Comparison of ENCODE assay signal across 9 mouse cellular contexts in the genomic region with DNA sequence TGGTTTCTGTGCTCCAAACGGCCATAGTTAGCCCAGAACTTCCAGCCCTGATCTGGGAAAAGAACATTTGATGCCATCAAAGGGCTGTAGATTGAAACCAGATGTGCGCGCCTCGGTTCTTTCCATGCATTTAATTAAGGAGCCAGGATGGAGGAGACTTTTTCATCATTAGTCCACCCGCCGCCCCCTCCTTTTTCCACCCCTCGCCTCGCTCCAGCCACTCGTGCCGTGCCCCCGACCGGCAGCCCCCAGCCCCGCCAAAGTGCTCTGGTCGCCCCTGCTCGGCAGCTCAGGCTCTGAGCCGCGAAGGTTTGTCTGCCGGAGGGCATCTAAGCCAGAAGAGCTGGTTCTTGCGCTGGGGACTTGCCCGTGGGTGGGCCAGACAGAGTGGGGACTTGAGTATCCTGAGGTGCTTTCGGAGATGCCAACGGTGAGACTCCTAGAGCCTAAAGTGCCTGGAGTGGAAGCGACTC. TPM values are rescaled to one million over a fixed set of nuclear protein-coding genes. Genes with fewer than 3 reads are reported as not detected.
DNase-seq lines count a peak whose midpoint lies in the region; ATAC-seq and TF ChIP-seq lines count a peak whose summit lies in the region.
"Had no signal": no experiment of that assay in that cellular context is flagged by ENCODE, and none has a peak within 500 bp of the region (broad histone marks: within the 10 kb centered on the region; RNA-seq: fewer than 3 reads in every experiment).

No protein-coding gene starts in this region.

- ATAC-seq in lung, embryonic 15.5 days (ENCODE audit: borderline replicate concordance, extremely low read depth, low FRiP score, low TSS enrichment) = no peak
- ATAC-seq in forebrain, embryonic 11.5 days (replicated peaks; ENCODE audit: low FRiP score) = peak; percentile 8; the same call in 1 of the 2 replicates
- peak; percentile 10; the same call in 1 of the 2 replicates for ATAC-seq in limb, embryonic 14.5 days (ENCODE audit: low FRiP score, low read depth)
- ATAC-seq in stomach, embryonic 15.5 days (ENCODE audit: insufficient read depth, low FRiP score, low read depth) = no peak

- no peaks in the 10 kb centered on the region for H3K9me3 ChIP-seq in lung, embryonic 15.5 days
- H3K9me3 ChIP-seq in forebrain, embryonic 11.5 days (ENCODE audit: control insufficient read depth, low read length) = no peaks in the 10 kb centered on the region
- no peaks in the 10 kb centered on the region for H3K9me3 ChIP-seq in limb, embryonic 14.5 days (ENCODE audit: control insufficient read depth, low read length)
- no peaks in the 10 kb centered on the region for H3K9me3 ChIP-seq in stomach, embryonic 15.5 days

- 0 out of 2 replicates have a peak overlapping the region, but pooled peaks have one; percentile 11 for H3K9ac ChIP-seq in lung, embryonic 15.5 days
- H3K9ac ChIP-seq in forebrain, embryonic 11.5 days (ENCODE audit: low read length) = peak overlapping the region; percentile 47
- H3K9ac ChIP-seq in limb, embryonic 14.5 days (ENCODE audit: low read depth, low read length, severe bottlenecking) = peak overlapping the region; percentile 100
- H3K9ac ChIP-seq in stomach, embryonic 15.5 days = no peak overlapping the region

- peak overlapping the region; percentile 57 for H3K4me3 ChIP-seq in lung, embryonic 15.5 days
- peak overlapping the region; percentile 59 for H3K4me3 ChIP-seq in forebrain, embryonic 11.5 days (ENCODE audit: low read depth, low read length)
- H3K4me3 ChIP-seq in limb, embryonic 14.5 days (replicated peaks; ENCODE audit: low read length) = peak overlapping the region; percentile 84
- H3K4me3 ChIP-seq in stomach, embryonic 15.5 days (replicated peaks) = peak overlapping the region; percentile 25

- no peak for DNase-seq in lung, postnatal 36 days
- DNase-seq in forebrain, embryonic 11.5 days (ENCODE audit: low spot score) = peak; percentile 77
- peak; percentile 84 for DNase-seq in limb, embryonic 14.5 days (ENCODE audit: low spot score)
- DNase-seq in urinary bladder, adult 18-20 months (ENCODE audit: low spot score in 2 of 2) = no peak
- DNase-seq in cerebellum, postnatal 25 days = no peak
- DNase-seq in frontal cortex, postnatal 36 days (ENCODE audit: low spot score in 2 of 2) = no peak
- DNase-seq: right cerebral cortex, postnatal 14 days had no signal

- WGBS in lung, embryonic 15.5 days = 4% methylated on average over 23 of the region's 23 CpGs
- WGBS in forebrain, embryonic 11.5 days = 1% methylated on average over 23 of the region's 23 CpGs
- under 1% methylated on average over 23 of the region's 23 CpGs for WGBS in limb, embryonic 14.5 days
- 4% methylated on average over 23 of the region's 23 CpGs for WGBS in stomach, embryonic 15.5 days

- peak overlapping the region; percentile 93 for H3K4me2 ChIP-seq in lung, embryonic 15.5 days
- peak overlapping the region; percentile 87 for H3K4me2 ChIP-seq in forebrain, embryonic 11.5 days (ENCODE audit: low read depth, low read length, severe bottlenecking)
- H3K4me2 ChIP-seq in limb, embryonic 14.5 days (replicated peaks; ENCODE audit: low read depth, low read length, severe bottlenecking) = peak overlapping the region; percentile 79
- H3K4me2 ChIP-seq in stomach, embryonic 15.5 days = peak overlapping the region; percentile 92

- peaks cover 29% of the 10 kb centered on the region for H3K4me1 ChIP-seq in lung, embryonic 15.5 days
- H3K4me1 ChIP-seq in forebrain, embryonic 11.5 days (replicated peaks; ENCODE audit: control insufficient read depth, insufficient read depth, low read length) = peaks cover 8% of the 10 kb centered on the region
- peaks cover 7% of the 10 kb centered on the region; the same call in 1 of the 2 replicates for H3K4me1 ChIP-seq in limb, embryonic 14.5 days (ENCODE audit: control insufficient read depth, insufficient read depth, low read length)
- peaks cover 19% of the 10 kb centered on the region for H3K4me1 ChIP-seq in stomach, embryonic 15.5 days

- 0 out of 2 replicates have a peak, but pooled peaks have one; percentile 38 for TF ChIP-seq POLR2A in limb, embryonic 14.5 days (IDR thresholded peaks at IDR 0.05; ENCODE audit: borderline replicate concordance, extremely low read depth, insufficient read depth, insufficient read length)

- H3K27me3 ChIP-seq in lung, embryonic 15.5 days = peaks cover 71% of the 10 kb centered on the region
- peaks cover 16% of the 10 kb centered on the region for H3K27me3 ChIP-seq in forebrain, embryonic 11.5 days (ENCODE audit: control insufficient read depth, insufficient read depth, low read length)
- no peaks in the 10 kb centered on the region for H3K27me3 ChIP-seq in limb, embryonic 14.5 days (ENCODE audit: control insufficient read depth, insufficient read depth, low read length)
- H3K27me3 ChIP-seq in stomach, embryonic 15.5 days (replicated peaks) = peaks cover 32% of the 10 kb centered on the region

- no peak overlapping the region for H3K27ac ChIP-seq in lung, embryonic 15.5 days
- H3K27ac ChIP-seq in forebrain, embryonic 11.5 days (ENCODE audit: low read depth, low read length) = peak overlapping the region; percentile 55; the same call in 1 of the 2 replicates
- peak overlapping the region; percentile 100 for H3K27ac ChIP-seq in limb, embryonic 14.5 days (replicated peaks; ENCODE audit: low read depth, low read length)
- no peak overlapping the region for H3K27ac ChIP-seq in stomach, embryonic 15.5 days

- H3K36me3 ChIP-seq in lung, embryonic 15.5 days = no peaks in the 10 kb centered on the region
- no peaks in the 10 kb centered on the region for H3K36me3 ChIP-seq in forebrain, embryonic 11.5 days (ENCODE audit: control insufficient read depth, insufficient read depth, low read length)
- peaks cover 10% of the 10 kb centered on the region for H3K36me3 ChIP-seq in limb, embryonic 14.5 days (ENCODE audit: control insufficient read depth, insufficient read depth, low read length)
- H3K36me3 ChIP-seq in stomach, embryonic 15.5 days = no peaks in the 10 kb centered on the region

RNA-seq across cellular contexts. Expression of a gene that starts 1.4 kb away (rescaled TPM):
- polyA plus RNA-seq in lung, embryonic 15.5 days (2015; fragmentation: Nextera tagmentation; extraction: Ambion mirVana) = 10.6 and 11.5 TPM in 2 replicates
- polyA plus RNA-seq in forebrain, embryonic 11.5 days (2014; fragmentation: Nextera tagmentation; extraction: Ambion mirVana) = 28.5 and 29.0 TPM in 2 replicates
- 122 and 123 TPM in 2 replicates for polyA plus RNA-seq in limb, embryonic 14.5 days (2012; rRNA removed)
- 114 and 134 TPM in 2 replicates for polyA plus RNA-seq in limb, embryonic 14.5 days (2014; fragmentation: Nextera tagmentation; extraction: Ambion mirVana)
- polyA plus RNA-seq in stomach, embryonic 15.5 days (2015; fragmentation: Nextera tagmentation; extraction: Ambion mirVana) = 6.4 and 6.9 TPM in 2 replicates

Comparison
In these comparisons a context has a peak if more than half of its experiments do, and no peak if none do; other contexts are left out.
1. ATAC-seq: peak in forebrain, embryonic 11.5 days (single experiment) and limb, embryonic 14.5 days (single experiment); none in lung, embryonic 15.5 days (single experiment) and stomach, embryonic 15.5 days (single experiment).
2. H3K27ac ChIP-seq: peak in forebrain, embryonic 11.5 days (single experiment) and limb, embryonic 14.5 days (single experiment); none in lung, embryonic 15.5 days (single experiment) and stomach, embryonic 15.5 days (single experiment).
3. H3K4me3 ChIP-seq: peak in every context shown above with its lines; median percentile 84 in limb, embryonic 14.5 days; 59 in forebrain, embryonic 11.5 days; 57 in lung, embryonic 15.5 days; 25 in stomach, embryonic 15.5 days.
4. DNase-seq: peak in forebrain, embryonic 11.5 days (single experiment) and limb, embryonic 14.5 days (single experiment); none in lung, postnatal 36 days (single experiment), urinary bladder, adult 18-20 months (0 of 2), cerebellum, postnatal 25 days (0 of 2) and frontal cortex, postnatal 36 days (0 of 2).
5. Peak in every context shown above with its lines, with median percentiles within 50 percentile points of each other: H3K4me2 ChIP-seq.